In genomic region chr9:101689532-101690401, GRCm38 (mm10) we compare ENCODE assay signal across 8 mouse cellular contexts.
DNase-seq lines count a peak whose midpoint lies in the region; ATAC-seq lines count a peak whose summit lies in the region.

No protein-coding gene starts in this region.

- no peaks in the 10 kb centered on the region for H3K27me3 ChIP-seq in hindbrain, embryonic 14.5 days (ENCODE audit: control insufficient read depth, insufficient read depth, low read length)

- peak overlapping the region; percentile 77 for H3K27ac ChIP-seq in hindbrain, embryonic 14.5 days

- peak; percentile 76 for DNase-seq in ZHBTc4 (ENCODE audit: low read depth, low spot score)
- peak; percentile 92 for DNase-seq in cerebellum, adult 9-10 months
- peak; percentile 99 for DNase-seq in hindbrain, embryonic 14.5 days (ENCODE audit: low spot score)
- DNase-seq in layer of hippocampus, postnatal 36 days = peak; percentile 87 to 90
- peak; percentile 81 for DNase-seq in lung, postnatal 36 days
- peak; percentile 96 for DNase-seq in right cerebral cortex, postnatal 14 days

- no peaks in the 10 kb centered on the region for H3K9me3 ChIP-seq in hindbrain, embryonic 14.5 days (ENCODE audit: control insufficient read depth, low read length)

- H3K36me3 ChIP-seq in hindbrain, embryonic 14.5 days (replicated peaks; ENCODE audit: control insufficient read depth, insufficient read depth) = no peaks in the 10 kb centered on the region

- peak overlapping the region; percentile 48 for H3K4me2 ChIP-seq in hindbrain, embryonic 14.5 days (replicated peaks)

- peaks cover 17% of the 10 kb centered on the region for H3K4me1 ChIP-seq in hindbrain, embryonic 14.5 days (replicated peaks; ENCODE audit: control insufficient read depth, insufficient read depth, low read length)

- 11% methylated on average over 11 of the region's 11 CpGs for WGBS in hindbrain, embryonic 14.5 days

- peak overlapping the region; percentile 49 for H3K9ac ChIP-seq in hindbrain, embryonic 14.5 days

- ATAC-seq in frontal cortex, adult (ENCODE audit: low TSS enrichment) = peak; percentile 92
- ATAC-seq in hindbrain, embryonic 14.5 days (ENCODE audit: low FRiP score) = peak; percentile 88
- no peak for ATAC-seq in inflammation-experienced regulatory T-cells, adult 6 months

- H3K4me3 ChIP-seq in hindbrain, embryonic 14.5 days (replicated peaks; ENCODE audit: low read length) = peak overlapping the region; percentile 15
